Mouse (Mus musculus): ENCODE data around the gene Glra4. TPM values are rescaled to one million over a fixed set of nuclear protein-coding genes. Genes with fewer than 3 reads are reported as not detected.
"Not testable (repeated sequence)": the region's sequence is repeated elsewhere in the genome, so short reads cannot be mapped to it uniquely, and the experiment has no call there.

The Glra4 gene
- polyA plus RNA-seq, 1 experiment from 2014 or later: not detected

GRCm38 (mm10) chrX:136742241-136742640, 37.7 kb downstream of the Glra4 start:
- peaks cover 8% of the 10 kb centered on the region; the same call in 1 of the 2 replicates for H3K36me3 ChIP-seq (ENCODE audit: control insufficient read depth, insufficient read depth, low read length)
- H3K9me3 ChIP-seq (ENCODE audit: control insufficient read depth, low read length): no peaks in the 10 kb centered on the region
- peak overlapping the region; percentile 49 for H3K4me3 ChIP-seq (replicated peaks; ENCODE audit: low read depth, low read length)
- ATAC-seq (ENCODE audit: low FRiP score, low TSS enrichment) (no peak), DNase-seq (no peak)
- peak overlapping the region; percentile 54 for H3K4me2 ChIP-seq (ENCODE audit: low read length)
- H3K9ac ChIP-seq (replicated peaks; ENCODE audit: low read length): peak overlapping the region; percentile 50; the same call in 1 of the 2 replicates
- whole genome bisulfite sequencing: 35% methylated on average over 10 of the region's 10 CpGs
- H3K4me1 ChIP-seq (ENCODE audit: control insufficient read depth, insufficient read depth, low read length): 0 out of 2 replicates have a peak, but pooled peaks cover 6% of the 10 kb centered on the region
- no peaks in the 10 kb centered on the region for H3K27me3 ChIP-seq (ENCODE audit: control insufficient read depth, insufficient read depth, low read length)
- peak overlapping the region; percentile 86 for H3K27ac ChIP-seq (replicated peaks; ENCODE audit: low read depth, low read length)

- DNase-seq (peak; percentile 84), ATAC-seq (ENCODE audit: low FRiP score, low TSS enrichment) (peak; percentile 84)
- H3K27ac ChIP-seq (replicated peaks; ENCODE audit: low read depth, low read length): peak overlapping the region; percentile 86
- peaks cover 5% of the 10 kb centered on the region; the same call in 1 of the 2 replicates for H3K36me3 ChIP-seq (ENCODE audit: control insufficient read depth, insufficient read depth, low read length)
- H3K4me3 ChIP-seq (replicated peaks; ENCODE audit: low read depth, low read length): peak overlapping the region; percentile 49
- no peaks in the 10 kb centered on the region for H3K27me3 ChIP-seq (ENCODE audit: control insufficient read depth, insufficient read depth, low read length)
- 0 out of 2 replicates have a peak, but pooled peaks cover 6% of the 10 kb centered on the region for H3K4me1 ChIP-seq (ENCODE audit: control insufficient read depth, insufficient read depth, low read length)
- peak overlapping the region; percentile 50; the same call in 1 of the 2 replicates for H3K9ac ChIP-seq (replicated peaks; ENCODE audit: low read length)
- WGBS: 35% methylated on average over 46 of the region's 46 CpGs
- no peaks in the 10 kb centered on the region for H3K9me3 ChIP-seq (ENCODE audit: control insufficient read depth, low read length)
- H3K4me2 ChIP-seq (ENCODE audit: low read length): peak overlapping the region; percentile 54
Measured at GRCm38 (mm10) chrX:136741651-136742201, 38.2 kb downstream of the Glra4 start.

- Histone ChIP-seq H3K27ac (replicated peaks; ENCODE audit: low read depth, low read length) (peak overlapping the region; percentile 86), H3K27me3 (ENCODE audit: control insufficient read depth, insufficient read depth, low read length) (no peaks in the 10 kb centered on the region), H3K4me2 (ENCODE audit: low read length) (peak overlapping the region; percentile 61), H3K4me3 (replicated peaks; ENCODE audit: low read depth, low read length) (peak overlapping the region; percentile 49), H3K9ac (replicated peaks; ENCODE audit: low read length) (peak overlapping the region; percentile 66), H3K4me1 (ENCODE audit: control insufficient read depth, insufficient read depth, low read length) (0 out of 2 replicates have a peak, but pooled peaks cover 6% of the 10 kb centered on the region), H3K9me3 (ENCODE audit: control insufficient read depth, low read length) (no peaks in the 10 kb centered on the region), H3K36me3 (ENCODE audit: control insufficient read depth, insufficient read depth, low read length) (peaks cover 5% of the 10 kb centered on the region; the same call in 1 of the 2 replicates)
- 28% methylated on average over 39 of the region's 39 CpGs for WGBS
- ATAC-seq (ENCODE audit: low FRiP score, low TSS enrichment) (peak; percentile 97), DNase-seq (peak; percentile 94)
Measured at GRCm38 (mm10) chrX:136740791-136741650, 38.9 kb downstream of the Glra4 start.

GRCm38 (mm10) chrX:136740087-136740790, 39.7 kb downstream of the Glra4 start:
- peak overlapping the region; percentile 66 for H3K9ac ChIP-seq (replicated peaks; ENCODE audit: low read length)
- H3K9me3 ChIP-seq (ENCODE audit: control insufficient read depth, low read length): no peaks in the 10 kb centered on the region
- H3K27ac ChIP-seq (replicated peaks; ENCODE audit: low read depth, low read length): peak overlapping the region; percentile 85; the same call in 1 of the 2 replicates
- H3K27me3 ChIP-seq (ENCODE audit: control insufficient read depth, insufficient read depth, low read length): no peaks in the 10 kb centered on the region
- DNase-seq: peak; percentile 62
- peak overlapping the region; percentile 61 for H3K4me2 ChIP-seq (ENCODE audit: low read length)
- 19% methylated on average over 15 of the region's 15 CpGs for WGBS
- no peak for ATAC-seq (ENCODE audit: low FRiP score, low TSS enrichment)
- H3K4me1 ChIP-seq (ENCODE audit: control insufficient read depth, insufficient read depth, low read length): 0 out of 2 replicates have a peak, but pooled peaks cover 6% of the 10 kb centered on the region
- H3K36me3 ChIP-seq (ENCODE audit: control insufficient read depth, insufficient read depth, low read length): peaks cover 6% of the 10 kb centered on the region
- H3K4me3 ChIP-seq (replicated peaks; ENCODE audit: low read depth, low read length): peak overlapping the region; percentile 49

GRCm38 (mm10) chrX:136732016-136732415, 47.9 kb downstream of the Glra4 start:
- peaks cover 18% of the 10 kb centered on the region; the same call in 1 of the 2 replicates for H3K36me3 ChIP-seq (ENCODE audit: control insufficient read depth, insufficient read depth, low read length)
- no peaks in the 10 kb centered on the region for H3K9me3 ChIP-seq (ENCODE audit: control insufficient read depth, low read length)
- ATAC-seq (ENCODE audit: low FRiP score, low TSS enrichment): no peak
- H3K27ac ChIP-seq (replicated peaks; ENCODE audit: low read depth, low read length): no peak overlapping the region
- no peaks in the 10 kb centered on the region for H3K4me1 ChIP-seq (ENCODE audit: control insufficient read depth, insufficient read depth, low read length)
- no peak for DNase-seq
- H3K27me3 ChIP-seq (ENCODE audit: control insufficient read depth, insufficient read depth, low read length): no peaks in the 10 kb centered on the region
- no peak overlapping the region for H3K4me3 ChIP-seq (replicated peaks; ENCODE audit: low read depth, low read length)
- no peak overlapping the region for H3K9ac ChIP-seq (replicated peaks; ENCODE audit: low read length)
- no peak overlapping the region for H3K4me2 ChIP-seq (ENCODE audit: low read length)
- 86% methylated on average over 4 of the region's 4 CpGs for WGBS

- DNase-seq; H3K9ac ChIP-seq (replicated peaks; ENCODE audit: low read length); H3K4me1 ChIP-seq (ENCODE audit: control insufficient read depth, insufficient read depth, low read length); H3K27me3 ChIP-seq (ENCODE audit: control insufficient read depth, insufficient read depth, low read length); H3K4me2 ChIP-seq (ENCODE audit: low read length); H3K36me3 ChIP-seq (ENCODE audit: control insufficient read depth, insufficient read depth, low read length); H3K9me3 ChIP-seq (ENCODE audit: control insufficient read depth, low read length); H3K4me3 ChIP-seq (replicated peaks; ENCODE audit: low read depth, low read length): not testable (repeated sequence)
- peak overlapping the region; percentile 70 for H3K27ac ChIP-seq (replicated peaks; ENCODE audit: low read depth, low read length)
- WGBS: 24% methylated on average over 2 of the region's 3 CpGs
- peak; percentile 78; the same call in 1 of the 2 replicates for ATAC-seq (ENCODE audit: low FRiP score, low TSS enrichment)
Measured at GRCm38 (mm10) chrX:136714742-136715474, 65.0 kb downstream of the Glra4 start.

GRCm38 (mm10) chrX:136708782-136709181, 71.2 kb downstream of the Glra4 start:
- peak overlapping the region; percentile 48 for H3K4me3 ChIP-seq (replicated peaks; ENCODE audit: low read depth, low read length)
- DNase-seq (peak; percentile 38), ATAC-seq (ENCODE audit: low FRiP score, low TSS enrichment) (no peak)
- H3K9me3 ChIP-seq (ENCODE audit: control insufficient read depth, low read length): no peaks in the 10 kb centered on the region
- WGBS: 32% methylated on average over 14 of the region's 14 CpGs
- H3K9ac ChIP-seq (replicated peaks; ENCODE audit: low read length): peak overlapping the region; percentile 75
- peak overlapping the region; percentile 62 for H3K4me2 ChIP-seq (ENCODE audit: low read length)
- no peaks in the 10 kb centered on the region for H3K36me3 ChIP-seq (ENCODE audit: control insufficient read depth, insufficient read depth, low read length)
- H3K27me3 ChIP-seq (ENCODE audit: control insufficient read depth, insufficient read depth, low read length): no peaks in the 10 kb centered on the region
- peak overlapping the region; percentile 94 for H3K27ac ChIP-seq (replicated peaks; ENCODE audit: low read depth, low read length)
- 0 out of 2 replicates have a peak, but pooled peaks cover 3% of the 10 kb centered on the region for H3K4me1 ChIP-seq (ENCODE audit: control insufficient read depth, insufficient read depth, low read length)
